Comparison of ENCODE assay signal across 9 mouse cellular contexts in genomic region chr3:104779949-104780348, GRCm38 (mm10). TPM values are rescaled to one million over a fixed set of nuclear protein-coding genes. Genes with fewer than 3 reads are reported as not detected.
A peak's percentile ranks its signal among the peaks of the same experiment; 100 is the strongest.
DNase-seq lines count a peak whose midpoint lies in the region; ATAC-seq and TF ChIP-seq lines count a peak whose summit lies in the region.
"Had no signal": no experiment of that assay in that cellular context is flagged by ENCODE, and none has a peak within 500 bp of the region (broad histone marks: within the 10 kb centered on the region; RNA-seq: fewer than 3 reads in every experiment).

No protein-coding gene starts in this region.

- H3K4me1 ChIP-seq in E14TG2a.4 (replicated peaks; ENCODE audit: low read depth, low read length), result peaks cover 82% of the 10 kb centered on the region
- H3K4me1 ChIP-seq in forebrain, embryonic 16.5 days (replicated peaks; ENCODE audit: control insufficient read depth, insufficient read depth, low read length), result peaks cover 21% of the 10 kb centered on the region
- H3K4me1 ChIP-seq in kidney, postnatal 0 days (replicated peaks; ENCODE audit: insufficient read depth, low read length), result 0 out of 2 replicates have a peak, but pooled peaks cover 5% of the 10 kb centered on the region
- H3K4me1 ChIP-seq in neural tube, embryonic 11.5 days (ENCODE audit: control insufficient read depth, insufficient read depth, low read length), result peaks cover 9% of the 10 kb centered on the region; the same call in 1 of the 2 replicates

- no peak overlapping the region for H3K9ac ChIP-seq in forebrain, embryonic 16.5 days (replicated peaks; ENCODE audit: low read depth, low read length)
- H3K9ac ChIP-seq in kidney, postnatal 0 days (ENCODE audit: low read depth, low read length), result no peak overlapping the region
- H3K9ac ChIP-seq in neural tube, embryonic 11.5 days (ENCODE audit: low read length), result no peak overlapping the region
- H3K9ac ChIP-seq: neural tube, embryonic 12.5 days had no signal

- peaks cover 36% of the 10 kb centered on the region for H3K27me3 ChIP-seq in E14TG2a.4 (ENCODE audit: insufficient read depth, low read length)
- peaks cover 71% of the 10 kb centered on the region for H3K27me3 ChIP-seq in forebrain, embryonic 16.5 days (replicated peaks; ENCODE audit: control insufficient read depth, insufficient read depth, low read length)
- peaks cover 33% of the 10 kb centered on the region; the same call in 1 of the 2 replicates for H3K27me3 ChIP-seq in kidney, postnatal 0 days (ENCODE audit: insufficient read depth, low read length)
- peaks cover 85% of the 10 kb centered on the region for H3K27me3 ChIP-seq in neural tube, embryonic 11.5 days (ENCODE audit: control insufficient read depth, insufficient read depth, low read length)

- TF ChIP-seq CTCF in E14TG2a.4 (conservative IDR thresholded peaks at IDR 0.05; ENCODE audit: low read length), result peak; percentile 98
- peak; percentile 95 for TF ChIP-seq CTCF in kidney, postnatal 0 days (IDR thresholded peaks at IDR 0.05; ENCODE audit: low read depth)

- ATAC-seq in forebrain, embryonic 16.5 days, result peak; percentile 24
- no peak for ATAC-seq in kidney, postnatal 0 days (replicated peaks; ENCODE audit: low FRiP score, low read depth)
- ATAC-seq in neural tube, embryonic 11.5 days (ENCODE audit: insufficient read depth, low FRiP score, low TSS enrichment), result no peak

- H3K27ac ChIP-seq in forebrain, embryonic 16.5 days (ENCODE audit: low read length), result no peak overlapping the region
- H3K27ac ChIP-seq in kidney, postnatal 0 days, result no peak overlapping the region
- H3K27ac ChIP-seq in neural tube, embryonic 11.5 days (ENCODE audit: low read depth, low read length), result no peak overlapping the region
- H3K27ac ChIP-seq: neural tube, embryonic 12.5 days had no signal

- WGBS in forebrain, embryonic 16.5 days, result 2% methylated on average over 7 of the region's 7 CpGs
- WGBS in kidney, postnatal 0 days, result under 1% methylated on average over 7 of the region's 7 CpGs
- WGBS in neural tube, embryonic 11.5 days, result 0% methylated on average over 7 of the region's 7 CpGs

- H3K4me2 ChIP-seq in forebrain, embryonic 16.5 days (ENCODE audit: low read length), result no peak overlapping the region
- H3K4me2 ChIP-seq in kidney, postnatal 0 days (ENCODE audit: low read length), result no peak overlapping the region
- H3K4me2 ChIP-seq in neural tube, embryonic 11.5 days (ENCODE audit: low read depth), result no peak overlapping the region

- no peaks in the 10 kb centered on the region for H3K9me3 ChIP-seq in E14TG2a.4 (ENCODE audit: low read length)
- H3K9me3 ChIP-seq in forebrain, embryonic 16.5 days (ENCODE audit: control insufficient read depth, low read length), result no peaks in the 10 kb centered on the region
- H3K9me3 ChIP-seq in kidney, postnatal 0 days (replicated peaks; ENCODE audit: low read length), result no peaks in the 10 kb centered on the region
- H3K9me3 ChIP-seq in neural tube, embryonic 11.5 days (ENCODE audit: control insufficient read depth, low read length), result no peaks in the 10 kb centered on the region
- H3K9me3 ChIP-seq: neural tube, embryonic 12.5 days had no signal

- 0 out of 2 replicates have a peak overlapping the region, but pooled peaks have one; percentile 95 for H3K4me3 ChIP-seq in E14TG2a.4 (replicated peaks; ENCODE audit: low read length)
- no peak overlapping the region for H3K4me3 ChIP-seq in forebrain, embryonic 16.5 days (replicated peaks; ENCODE audit: low read length)
- H3K4me3 ChIP-seq in kidney, postnatal 0 days (replicated peaks; ENCODE audit: low read depth, low read length), result no peak overlapping the region
- no peak overlapping the region for H3K4me3 ChIP-seq in neural tube, embryonic 11.5 days (ENCODE audit: low read depth, low read length)

- peak; percentile 53 to 72 for DNase-seq in layer of hippocampus, postnatal 14 days (ENCODE audit: low spot score in 2 of 2)
- DNase-seq in layer of hippocampus, adult 9-11 months, result no peak
- peak; percentile 64 for DNase-seq in adrenal gland, postnatal 25 days
- peak; percentile 90 for DNase-seq in kidney, postnatal 0 days (ENCODE audit: low spot score)
- DNase-seq in neural tube, embryonic 11.5 days (ENCODE audit: low spot score), result peak; percentile 76
- no peak for DNase-seq in frontal cortex, postnatal 25 days (ENCODE audit: low spot score in 2 of 2)

- peaks cover 18% of the 10 kb centered on the region for H3K36me3 ChIP-seq in E14TG2a.4 (ENCODE audit: insufficient read depth, low read length)
- H3K36me3 ChIP-seq in forebrain, embryonic 16.5 days (ENCODE audit: control insufficient read depth, insufficient read depth), result no peaks in the 10 kb centered on the region
- H3K36me3 ChIP-seq in kidney, postnatal 0 days (ENCODE audit: insufficient read depth, low read length), result no peaks in the 10 kb centered on the region
- no peaks in the 10 kb centered on the region for H3K36me3 ChIP-seq in neural tube, embryonic 11.5 days (ENCODE audit: control insufficient read depth, insufficient read depth, low read length)
- H3K36me3 ChIP-seq: neural tube, embryonic 12.5 days had no signal

RNA-seq across cellular contexts. Expression of gene Ppm1j, which starts 0.9 kb away (rescaled TPM):
- 1 to 10 TPM in 1 of 2 experiments, under 1 TPM in 1; 0.81 to 2.7 TPM for total RNA-seq in layer of hippocampus, postnatal 14 days (2021)
- total RNA-seq in adrenal gland, postnatal 25 days (2021), result 3.6 and 5.9 TPM in 2 replicates
- 1.8 and 2.3 TPM in 2 replicates for polyA plus RNA-seq in forebrain, embryonic 16.5 days (2015; fragmentation: Nextera tagmentation; extraction: Ambion mirVana)
- polyA plus RNA-seq in kidney, postnatal 0 days (2015; fragmentation: Nextera tagmentation; extraction: Ambion mirVana), result 4.8 and 7.7 TPM in 2 replicates
- polyA plus RNA-seq in neural tube, embryonic 11.5 days (2014; fragmentation: Nextera tagmentation; extraction: Ambion mirVana), result 1.0 and 1.9 TPM in 2 replicates

RNA-seq across cellular contexts. Expression of gene Fam19a3, which starts 1.7 kb away (rescaled TPM):
- total RNA-seq in layer of hippocampus, postnatal 14 days (2021), result under 1 TPM in 1 of 2 experiments, not detected in 1; 0.10 TPM
- 0.76 and 1.6 TPM in 2 replicates for total RNA-seq in adrenal gland, postnatal 25 days (2021)
- polyA plus RNA-seq in forebrain, embryonic 16.5 days (2015; fragmentation: Nextera tagmentation; extraction: Ambion mirVana), result 0.16 and 0.17 TPM in 2 replicates
- polyA plus RNA-seq in kidney, postnatal 0 days (2015; fragmentation: Nextera tagmentation; extraction: Ambion mirVana), result 0.07 and 0.10 TPM in 2 replicates
- not detected in 2 replicates for polyA plus RNA-seq in neural tube, embryonic 11.5 days (2014; fragmentation: Nextera tagmentation; extraction: Ambion mirVana)
- polyA plus RNA-seq: neural tube, embryonic 12.5 days had no signal

RNA-seq across cellular contexts. Expression of gene Rhoc, which starts 8.2 kb away (rescaled TPM):
- total RNA-seq in layer of hippocampus, postnatal 14 days (2021), result 10 to 100 TPM; 35.3 to 37.6 TPM
- 88.7 and 108 TPM in 2 replicates for total RNA-seq in adrenal gland, postnatal 25 days (2021)
- 41.1 and 47.7 TPM in 2 replicates for polyA plus RNA-seq in forebrain, embryonic 16.5 days (2015; fragmentation: Nextera tagmentation; extraction: Ambion mirVana)
- polyA plus RNA-seq in kidney, postnatal 0 days (2015; fragmentation: Nextera tagmentation; extraction: Ambion mirVana), result 119 and 128 TPM in 2 replicates
- polyA plus RNA-seq in neural tube, embryonic 11.5 days (2014; fragmentation: Nextera tagmentation; extraction: Ambion mirVana), result 104 and 105 TPM in 2 replicates

RNA-seq across cellular contexts. Expression of gene Mov10, which starts 38.4 kb away (rescaled TPM):
- total RNA-seq in layer of hippocampus, postnatal 14 days (2021), result 1 to 10 TPM; 7.9 to 9.4 TPM
- total RNA-seq in adrenal gland, postnatal 25 days (2021), result 27.2 and 33.0 TPM in 2 replicates
- 7.5 and 8.7 TPM in 2 replicates for polyA plus RNA-seq in forebrain, embryonic 16.5 days (2015; fragmentation: Nextera tagmentation; extraction: Ambion mirVana)
- 38.4 and 42.6 TPM in 2 replicates for polyA plus RNA-seq in kidney, postnatal 0 days (2015; fragmentation: Nextera tagmentation; extraction: Ambion mirVana)
- polyA plus RNA-seq in neural tube, embryonic 11.5 days (2014; fragmentation: Nextera tagmentation; extraction: Ambion mirVana), result 17.4 and 22.0 TPM in 2 replicates

Comparison
In these comparisons a context has a peak if more than half of its experiments do, and no peak if none do; other contexts are left out.
1. DNase-seq: peak in layer of hippocampus, postnatal 14 days (2 of 2), adrenal gland, postnatal 25 days (single experiment), kidney, postnatal 0 days (single experiment) and neural tube, embryonic 11.5 days (single experiment); none in layer of hippocampus, adult 9-11 months (single experiment) and frontal cortex, postnatal 25 days (0 of 2).